Mouse (Mus musculus) C2C12 (cell line): ENCODE results near the gene Msmb. TPM values are rescaled to one million over a fixed set of nuclear protein-coding genes. Genes with fewer than 3 reads are reported as not detected.
"Not testable (repeated sequence)": the region's sequence is repeated elsewhere in the genome, so short reads cannot be mapped to it uniquely, and the experiment has no call there.

Experiments
- H3K27me3 ChIP-seq: one replicate; pipeline ENCODE4 v1.6.1; 2011; ENCODE audit not compliant: control insufficient read depth, insufficient read depth, insufficient read length
- H3K36me3 ChIP-seq: one replicate; pipeline ENCODE4 v1.6.1; 2011; ENCODE audit not compliant: control insufficient read depth, insufficient read depth
- H3K4me3 ChIP-seq: one replicate; pipeline ENCODE4 v1.5.1; 2011; ENCODE audit warnings: mild to moderate bottlenecking, control low read depth; ENCODE audit not compliant: poor library complexity, insufficient read depth, severe bottlenecking
- H3K79me2 ChIP-seq: one replicate; pipeline ENCODE4 v1.6.1; 2011; ENCODE audit not compliant: control insufficient read depth, insufficient read depth
- H3K79me3 ChIP-seq: one replicate; pipeline ENCODE4 v1.6.1; 2011; ENCODE audit warnings: low read depth, control low read depth
- H3ac ChIP-seq: one replicate; pipeline ENCODE3; 2011; ENCODE audit warnings: low read depth; ENCODE audit not compliant: control insufficient read depth, insufficient read length
- CEBPB ChIP-seq: IDR thresholded peaks from one replicate; pipeline ENCODE4 v1.6.1; 2011; ENCODE audit warnings: low read depth, mild to moderate bottlenecking, control low read depth, moderate library complexity
- CTCF ChIP-seq: IDR thresholded peaks from one replicate; pipeline ENCODE4 v1.5.1; 2011; ENCODE audit not compliant: control insufficient read depth, insufficient read depth, insufficient read length
- FOSL1 ChIP-seq: IDR thresholded peaks from one replicate; pipeline ENCODE4 v1.8.0; 2011; ENCODE audit warnings: mild to moderate bottlenecking, low read length; ENCODE audit not compliant: poor library complexity, insufficient read depth, severe bottlenecking
- MAX ChIP-seq: IDR thresholded peaks from one replicate; pipeline ENCODE4 v1.6.1; 2011; ENCODE audit warnings: mild to moderate bottlenecking, control low read depth
- MYOD1 ChIP-seq: IDR thresholded peaks from one replicate; pipeline ENCODE4 v1.6.1; 2011; ENCODE audit warnings: low read depth; ENCODE audit not compliant: control insufficient read depth, insufficient read length
- MYOG ChIP-seq: IDR thresholded peaks from one replicate; pipeline ENCODE4 v1.6.1; 2011; ENCODE audit not compliant: control insufficient read depth, insufficient read length; ENCODE audit errors: extremely low read depth
- USF1 ChIP-seq: IDR thresholded peaks from one replicate; pipeline ENCODE4 v1.6.1; 2011; ENCODE audit warnings: low read depth, mild to moderate bottlenecking, control low read depth, moderate library complexity
- polyA plus RNA-seq: library from polyadenylated mRNA; unstranded; fragments of >200 nt; fragmentation: generic; extraction: Trizol; gene quantifications from one replicate; pipeline ENCODE4 v1.2.1, GENCODE M21; 2012; ENCODE audit warnings: missing spikeins

Msmb gene
- polyA plus RNA-seq, 1 experiment = not detected

DNA sequence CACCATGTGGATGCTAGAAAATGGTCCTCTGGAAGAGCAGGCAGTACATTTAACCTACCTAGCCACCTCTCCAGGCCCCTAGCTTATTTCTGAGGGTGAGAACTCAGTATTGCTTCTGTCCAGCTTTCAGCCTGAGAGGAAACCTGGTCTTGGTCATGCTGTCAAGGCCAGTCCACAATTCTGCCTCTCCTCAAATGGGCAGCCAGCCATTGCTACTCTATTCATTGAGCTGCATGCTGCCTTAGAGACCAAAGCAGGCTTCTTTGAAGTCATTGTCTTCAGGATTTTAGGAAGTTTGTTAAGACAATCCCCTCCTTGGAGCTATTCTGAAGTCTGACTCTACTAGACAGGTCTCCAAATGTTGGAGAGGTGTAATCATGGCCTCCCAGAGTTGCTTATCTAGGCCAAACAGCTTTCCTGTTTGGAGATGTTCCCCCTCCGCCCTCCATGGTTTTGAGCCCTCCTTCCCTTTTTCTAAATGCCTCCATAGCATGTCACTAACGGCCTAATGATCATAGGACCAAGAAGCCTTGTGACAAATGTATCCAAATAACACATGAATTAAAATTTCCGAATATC, 26.9 kb downstream of the Msmb start:
- H3ac ChIP-seq = no peak overlapping the region
- H3K79me2 ChIP-seq = peaks cover 71% of the 10 kb centered on the region
- no peaks in the 10 kb centered on the region for H3K27me3 ChIP-seq
- H3K4me3 ChIP-seq = no peak overlapping the region
- H3K79me3 ChIP-seq = peaks cover 47% of the 10 kb centered on the region
- no peak for TF ChIP-seq CEBPB
- TF ChIP-seq FOSL1 = no peak
- TF ChIP-seq MAX = no peak
- peaks cover 8% of the 10 kb centered on the region for H3K36me3 ChIP-seq

DNA sequence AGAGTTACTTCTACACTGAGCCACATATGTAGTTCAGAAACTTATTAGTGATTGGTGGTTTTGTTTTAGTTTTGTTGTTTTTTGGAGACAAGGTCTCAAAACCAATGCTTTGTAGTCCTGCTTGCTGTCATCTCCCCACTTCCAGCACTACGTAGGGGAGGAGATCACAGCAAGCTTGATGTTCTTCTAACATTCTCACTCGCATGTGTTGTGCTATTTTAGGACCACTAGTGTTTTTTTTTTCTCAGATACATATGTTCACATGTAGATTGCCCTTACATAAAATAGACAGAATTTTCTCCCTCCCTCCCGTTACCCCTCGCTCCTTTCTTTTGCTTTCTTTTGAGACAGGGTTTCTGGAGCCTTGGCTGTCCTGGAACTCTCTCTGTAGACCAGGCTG, 28.3 kb downstream of the Msmb start:
- Histone ChIP-seq H3K79me3 (peaks cover 38% of the 10 kb centered on the region), H3K4me3 (no peak overlapping the region), H3K27me3 (no peaks in the 10 kb centered on the region), H3K36me3 (peaks cover 21% of the 10 kb centered on the region), H3ac (no peak overlapping the region), H3K79me2 (peaks cover 57% of the 10 kb centered on the region)
- TF ChIP-seq MAX = no peak
- TF ChIP-seq FOSL1 = no peak
- TF ChIP-seq CTCF = no peak
- TF ChIP-seq MYOD1 = no peak
- no peak for TF ChIP-seq USF1
- no peak for TF ChIP-seq MYOG
- TF ChIP-seq CEBPB = no peak

DNA sequence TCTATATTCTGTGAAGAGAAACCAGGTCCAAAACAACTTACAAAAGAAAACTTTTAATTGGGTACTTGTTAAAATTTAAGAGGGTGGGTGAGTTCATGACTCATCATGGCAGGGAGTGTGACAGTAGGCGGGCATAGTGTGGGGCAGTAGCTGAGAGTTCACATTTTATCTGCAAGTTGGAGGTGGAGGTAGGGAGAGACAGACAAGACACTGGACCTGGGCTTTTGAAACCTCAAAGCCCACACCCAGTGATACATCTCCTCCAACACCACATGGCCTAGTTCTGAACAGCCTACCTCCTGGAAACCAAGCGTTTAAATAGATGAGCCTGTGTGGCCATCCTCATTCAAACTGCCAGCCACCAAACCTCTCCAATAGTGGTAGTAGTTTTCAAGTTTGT, 33.5 kb downstream of the Msmb start:
- Histone ChIP-seq H3K36me3 (peaks cover 47% of the 10 kb centered on the region), H3ac (no peak overlapping the region), H3K4me3 (no peak overlapping the region), H3K79me2 (peaks cover 5% of the 10 kb centered on the region), H3K27me3 (no peaks in the 10 kb centered on the region), H3K79me3 (peaks cover 2% of the 10 kb centered on the region)
- no peak for TF ChIP-seq CTCF
- TF ChIP-seq MAX = no peak
- no peak for TF ChIP-seq MYOD1
- TF ChIP-seq USF1 = no peak
- TF ChIP-seq FOSL1 = no peak
- TF ChIP-seq CEBPB = no peak
- TF ChIP-seq MYOG = no peak

DNA sequence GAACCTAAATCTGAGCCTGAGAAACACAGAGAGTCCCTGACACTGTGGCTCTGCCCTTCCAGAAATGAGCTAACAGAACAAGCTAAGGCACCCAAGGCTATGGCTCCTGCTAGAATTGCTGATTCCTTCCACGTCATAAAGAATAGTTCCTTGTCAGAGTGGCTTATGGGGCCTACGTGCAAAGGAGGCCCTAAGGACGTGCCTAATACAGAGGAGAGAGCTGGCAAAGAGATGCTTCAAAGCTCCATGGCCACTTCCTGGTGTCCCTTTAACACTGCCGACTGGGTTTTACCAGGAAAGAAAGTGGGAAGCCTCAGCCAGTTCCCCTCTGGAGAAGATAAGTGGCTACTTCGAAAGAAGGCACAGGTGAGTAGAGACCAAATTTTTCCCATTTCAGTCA, 34.8 kb downstream of the Msmb start:
- H3K27me3 ChIP-seq, H3K79me3 ChIP-seq, H3ac ChIP-seq, H3K4me3 ChIP-seq, H3K79me2 ChIP-seq: not testable (repeated sequence)
- H3K36me3 ChIP-seq = peaks cover 57% of the 10 kb centered on the region

DNA sequence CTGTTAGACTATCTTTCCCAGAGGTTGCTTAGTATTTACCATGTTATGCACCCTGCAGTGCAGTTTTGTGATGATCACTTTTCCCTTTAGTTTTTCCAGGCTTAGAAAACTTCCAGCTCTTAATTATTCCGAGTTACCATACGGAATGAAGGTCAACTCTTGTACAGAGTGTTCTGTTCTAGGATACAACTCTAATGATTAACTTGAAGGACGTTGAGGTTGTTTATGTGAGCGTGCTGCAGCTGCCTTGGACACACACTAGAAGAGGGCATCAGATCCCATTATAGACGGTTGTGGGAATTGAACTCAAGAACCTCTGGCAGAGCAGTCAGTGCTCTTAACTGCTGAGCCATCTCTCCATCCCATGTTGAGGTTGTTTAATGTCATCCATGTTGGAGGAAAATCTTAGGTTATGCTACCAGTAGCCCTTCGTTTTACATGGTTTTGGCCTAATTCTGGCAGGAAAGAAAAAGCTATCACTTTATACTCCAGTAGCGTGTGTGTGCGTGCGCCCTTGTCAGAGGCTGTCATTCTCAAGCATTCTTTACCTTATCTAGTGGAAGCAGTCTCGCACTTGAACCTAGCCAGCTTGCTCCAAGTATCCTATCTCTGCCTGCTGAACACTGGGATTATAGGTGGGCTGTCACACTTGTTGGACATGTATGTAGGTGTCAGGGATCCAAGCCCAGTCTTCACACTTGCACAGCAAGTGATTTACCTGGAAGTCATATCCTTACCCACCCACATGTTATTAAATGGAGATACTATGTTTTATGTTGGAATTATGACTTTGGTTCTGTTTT, 37.8 kb downstream of the Msmb start:
- H3K27me3 ChIP-seq = no peaks in the 10 kb centered on the region
- no peak overlapping the region for H3ac ChIP-seq
- no peak overlapping the region for H3K4me3 ChIP-seq
- H3K36me3 ChIP-seq = peaks cover 71% of the 10 kb centered on the region
- H3K79me3 ChIP-seq = peaks cover 6% of the 10 kb centered on the region
- H3K79me2 ChIP-seq = peaks cover 8% of the 10 kb centered on the region
- TF ChIP-seq MYOG (no peak), MYOD1 (no peak), USF1 (no peak), CTCF (no peak), FOSL1 (no peak), CEBPB (no peak), MAX (no peak)

DNA sequence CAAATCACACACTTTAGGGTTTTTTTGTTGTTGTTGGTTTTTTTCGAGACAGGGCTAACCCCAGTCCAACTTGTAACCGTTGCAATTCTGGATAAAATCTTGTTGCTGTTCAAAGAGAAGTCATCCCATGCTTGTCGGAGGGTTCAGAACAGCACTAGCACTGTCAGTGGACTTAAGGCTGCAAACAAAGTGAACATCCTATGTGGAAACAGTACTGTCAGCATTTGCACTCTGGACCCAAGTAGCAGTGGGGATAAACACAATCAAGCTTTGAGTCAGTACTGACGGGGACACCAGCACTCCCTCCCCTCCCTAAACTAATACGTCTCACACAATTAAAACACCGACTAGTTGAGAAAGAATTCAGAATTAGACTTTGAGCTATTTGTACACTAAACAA, 39.0 kb downstream of the Msmb start:
- Histone ChIP-seq H3K4me3 (no peak overlapping the region), H3K79me3 (peaks cover 9% of the 10 kb centered on the region), H3K36me3 (peaks cover 71% of the 10 kb centered on the region), H3ac (no peak overlapping the region), H3K27me3 (no peaks in the 10 kb centered on the region), H3K79me2 (peaks cover 8% of the 10 kb centered on the region)
- TF ChIP-seq MYOG (no peak), CTCF (no peak), MYOD1 (no peak), USF1 (no peak), CEBPB (no peak), MAX (no peak)
